Mouse (Mus musculus) MEL (cell line): Measurements from ENCODE around the gene Ctnna2.

Source experiments
- CTCF ChIP-seq, 3 experiments: IDR thresholded peaks in 2 of 3; conservative IDR thresholded peaks in 1 of 3; 2 replicates each; pipeline ENCODE4 v1.5.1; 2011 to 2012; ENCODE audit warnings: low read length in 3 of 3, low read depth in 2 of 3, mild to moderate bottlenecking in 2 of 3, improper control_type of control experiment in 1 of 3, inconsistent platforms in 1 of 3, mixed read lengths in 1 of 3, moderate library complexity in 1 of 3; ENCODE audit not compliant: control insufficient read depth in 1 of 3, insufficient read depth in 1 of 3, poor library complexity in 1 of 3, severe bottlenecking in 1 of 3
- EP300 ChIP-seq, 2 experiments: IDR thresholded peaks; 2 replicates each; pipeline ENCODE4 v1.6.1; 2011; ENCODE audit warnings: improper control_type of control experiment in 2 of 2, low read length in 2 of 2, low read depth in 1 of 2, mild to moderate bottlenecking in 1 of 2
- NELFE ChIP-seq: IDR thresholded peaks from 2 replicates; pipeline ENCODE4 v1.6.1; 2011; ENCODE audit warnings: low read depth, low read length, improper control_type of control experiment
- POLR2A ChIP-seq, 2 experiments: IDR thresholded peaks; 2 replicates each; pipeline ENCODE4 v1.6.1; 2011 to 2012; ENCODE audit warnings: low read length in 2 of 2, mild to moderate bottlenecking in 2 of 2, control low read depth in 1 of 2, improper control_type of control experiment in 1 of 2, low read depth in 1 of 2, moderate library complexity in 1 of 2; ENCODE audit not compliant: control insufficient read depth in 1 of 2, insufficient read depth in 1 of 2, poor library complexity in 1 of 2

DNA sequence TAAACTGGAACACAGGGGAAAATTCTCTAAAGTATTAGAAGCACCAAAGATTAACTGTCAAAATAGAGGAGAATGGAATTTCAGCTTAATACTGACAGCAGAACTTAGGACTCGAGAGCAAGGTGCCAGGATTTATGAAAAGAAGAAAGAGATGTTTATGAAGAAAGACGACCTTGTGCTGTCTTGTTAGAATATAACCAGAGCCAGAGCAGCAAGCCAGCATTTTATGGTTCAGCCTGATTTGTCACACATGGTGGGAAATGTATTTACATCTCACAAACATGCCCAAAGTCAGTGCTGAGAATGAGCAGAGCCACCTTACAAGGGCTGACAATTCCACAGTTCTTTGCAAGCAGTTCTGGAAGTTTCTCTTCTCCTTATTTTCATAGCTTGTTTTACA lies 110.2 kb downstream of the Ctnna2 start:
- TF ChIP-seq NELFE (no peak), POLR2A (IDR thresholded peaks at IDR 0.05; ENCODE audit: control insufficient read depth in 1 of 2, insufficient read depth in 1 of 2, low read depth in 1 of 2, low read length in 2 of 2, poor library complexity in 1 of 2) (no peak), CTCF (IDR thresholded peaks at IDR 0.05 in 2 of 3, conservative IDR thresholded peaks at IDR 0.05 in 1 of 3; ENCODE audit: control insufficient read depth in 1 of 3, insufficient read depth in 1 of 3, low read depth in 2 of 3, low read length in 3 of 3, poor library complexity in 1 of 3, severe bottlenecking in 1 of 3) (no peak), EP300 (IDR thresholded peaks at IDR 0.05; ENCODE audit: low read depth in 1 of 2, low read length in 2 of 2) (no peak)
